Mouse (Mus musculus): Measurements from ENCODE around the gene Slain2. TPM values are rescaled to one million over a fixed set of nuclear protein-coding genes. Genes with fewer than 3 reads are reported as not detected.

Gene Slain2
- polyA plus RNA-seq, 1 experiment, result 19.0 TPM

GRCm38 (mm10) chr5:72974602-72975001 lies 60.5 kb downstream of the Slain2 start, which contains the start of gene Gm10135:
TSS of gene Gm10135 (minus strand) at chr5:72974702.
- Histone ChIP-seq H3K36me3 (ENCODE audit: control insufficient read depth, insufficient read depth) (peaks cover 21% of the 10 kb centered on the region), H3K79me2 (ENCODE audit: control insufficient read depth, insufficient read depth) (no peaks in the 10 kb centered on the region), H3K4me2 (ENCODE audit: low read depth) (no peak within 1 kb of the TSS), H3ac (ENCODE audit: control insufficient read depth, insufficient read length) (no peak within 1 kb of the TSS), H3K4me3 (no peak within 1 kb of the TSS), H3K27me3 (ENCODE audit: control insufficient read depth, insufficient read depth, insufficient read length) (no peaks in the 10 kb centered on the region)
- TF ChIP-seq SRF (IDR thresholded peaks at IDR 0.05; ENCODE audit: control insufficient read depth, insufficient read length, low read depth), result no peak
- TF ChIP-seq POLR2A (IDR thresholded peaks at IDR 0.05; ENCODE audit: insufficient read length, low read depth), result no peak
- no peak for TF ChIP-seq REST (IDR thresholded peaks at IDR 0.05; ENCODE audit: insufficient read depth, insufficient read length)
- TF ChIP-seq E2F4 (IDR thresholded peaks at IDR 0.05; ENCODE audit: insufficient read depth), result no peak
- TF ChIP-seq POLR2AphosphoS2 (IDR thresholded peaks at IDR 0.05; ENCODE audit: insufficient read length, low read depth), result no peak
- TF ChIP-seq MAX (IDR thresholded peaks at IDR 0.05; ENCODE audit: low read depth), result no peak
- no peak for TF ChIP-seq MYOG (IDR thresholded peaks at IDR 0.05; ENCODE audit: control insufficient read depth in 1 of 3, insufficient read depth in 1 of 3, insufficient read length in 2 of 3, low read depth in 2 of 3)
- TF ChIP-seq TCF12 (IDR thresholded peaks at IDR 0.05; ENCODE audit: insufficient read depth, poor library complexity, severe bottlenecking), result no peak
- no peak for TF ChIP-seq CEBPB (IDR thresholded peaks at IDR 0.05; ENCODE audit: insufficient read depth, poor library complexity, severe bottlenecking)
- TF ChIP-seq USF1 (IDR thresholded peaks at IDR 0.05; ENCODE audit: low read depth), result no peak
- no peak for TF ChIP-seq MYOD1 (IDR thresholded peaks at IDR 0.05; ENCODE audit: control insufficient read depth in 1 of 3, insufficient read length in 2 of 3, low read depth in 2 of 3)
- no peak for TF ChIP-seq TCF3 (IDR thresholded peaks at IDR 0.05; ENCODE audit: insufficient read length, low read depth)

GRCm38 (mm10) chr5:72975996-72976395 lies 61.9 kb downstream of the Slain2 start:
- H3K4me3 ChIP-seq, result no peak overlapping the region
- no peaks in the 10 kb centered on the region for H3K27me3 ChIP-seq (ENCODE audit: control insufficient read depth, insufficient read depth, insufficient read length)
- H3ac ChIP-seq (ENCODE audit: control insufficient read depth, insufficient read length), result no peak overlapping the region
- H3K79me2 ChIP-seq (ENCODE audit: control insufficient read depth, insufficient read depth), result no peaks in the 10 kb centered on the region
- TF ChIP-seq REST (IDR thresholded peaks at IDR 0.05; ENCODE audit: insufficient read depth, insufficient read length), result no peak
- no peak for TF ChIP-seq TCF3 (IDR thresholded peaks at IDR 0.05; ENCODE audit: insufficient read length, low read depth)
- no peak for TF ChIP-seq POLR2A (IDR thresholded peaks at IDR 0.05; ENCODE audit: insufficient read length, low read depth)
- no peak for TF ChIP-seq USF1 (IDR thresholded peaks at IDR 0.05; ENCODE audit: low read depth)
- TF ChIP-seq MYOD1 (IDR thresholded peaks at IDR 0.05; ENCODE audit: control insufficient read depth in 1 of 3, insufficient read length in 2 of 3, low read depth in 2 of 3), result no peak
- H3K4me2 ChIP-seq (ENCODE audit: low read depth), result no peak overlapping the region
- H3K36me3 ChIP-seq (ENCODE audit: control insufficient read depth, insufficient read depth), result peaks cover 27% of the 10 kb centered on the region

GRCm38 (mm10) chr5:72976539-72976938 lies 62.4 kb downstream of the Slain2 start:
- Histone ChIP-seq H3K4me2 (ENCODE audit: low read depth) (no peak overlapping the region), H3K79me2 (ENCODE audit: control insufficient read depth, insufficient read depth) (no peaks in the 10 kb centered on the region), H3K36me3 (ENCODE audit: control insufficient read depth, insufficient read depth) (peaks cover 26% of the 10 kb centered on the region), H3K4me3 (no peak overlapping the region), H3ac (ENCODE audit: control insufficient read depth, insufficient read length) (no peak overlapping the region), H3K27me3 (ENCODE audit: control insufficient read depth, insufficient read depth, insufficient read length) (no peaks in the 10 kb centered on the region)
- no peak for TF ChIP-seq POLR2AphosphoS2 (IDR thresholded peaks at IDR 0.05; ENCODE audit: insufficient read length, low read depth)
- TF ChIP-seq MYOG (IDR thresholded peaks at IDR 0.05; ENCODE audit: control insufficient read depth in 1 of 3, insufficient read depth in 1 of 3, insufficient read length in 2 of 3, low read depth in 2 of 3), result no peak
- no peak for TF ChIP-seq CEBPB (IDR thresholded peaks at IDR 0.05; ENCODE audit: insufficient read depth, poor library complexity, severe bottlenecking)
- TF ChIP-seq POLR2A (IDR thresholded peaks at IDR 0.05; ENCODE audit: insufficient read length, low read depth), result no peak
- no peak for TF ChIP-seq TCF12 (IDR thresholded peaks at IDR 0.05; ENCODE audit: insufficient read depth, poor library complexity, severe bottlenecking)
- TF ChIP-seq MAX (IDR thresholded peaks at IDR 0.05; ENCODE audit: low read depth), result no peak
- TF ChIP-seq REST (IDR thresholded peaks at IDR 0.05; ENCODE audit: insufficient read depth, insufficient read length), result no peak
- TF ChIP-seq SRF (IDR thresholded peaks at IDR 0.05; ENCODE audit: control insufficient read depth, insufficient read length, low read depth), result no peak
- no peak for TF ChIP-seq TCF3 (IDR thresholded peaks at IDR 0.05; ENCODE audit: insufficient read length, low read depth)
- no peak for TF ChIP-seq E2F4 (IDR thresholded peaks at IDR 0.05; ENCODE audit: insufficient read depth)
- no peak for TF ChIP-seq USF1 (IDR thresholded peaks at IDR 0.05; ENCODE audit: low read depth)
- no peak for TF ChIP-seq MYOD1 (IDR thresholded peaks at IDR 0.05; ENCODE audit: control insufficient read depth in 1 of 3, insufficient read length in 2 of 3, low read depth in 2 of 3)

- Histone ChIP-seq H3ac (ENCODE audit: control insufficient read depth, insufficient read length) (no peak overlapping the region), H3K4me2 (ENCODE audit: low read depth) (no peak overlapping the region), H3K79me2 (ENCODE audit: control insufficient read depth, insufficient read depth) (no peaks in the 10 kb centered on the region), H3K36me3 (ENCODE audit: control insufficient read depth, insufficient read depth) (peaks cover 11% of the 10 kb centered on the region), H3K27me3 (ENCODE audit: control insufficient read depth, insufficient read depth, insufficient read length) (no peaks in the 10 kb centered on the region), H3K4me3 (no peak overlapping the region)
- no peak for TF ChIP-seq MYOD1 (IDR thresholded peaks at IDR 0.05; ENCODE audit: control insufficient read depth in 1 of 3, insufficient read length in 2 of 3, low read depth in 2 of 3)
- no peak for TF ChIP-seq TCF3 (IDR thresholded peaks at IDR 0.05; ENCODE audit: insufficient read length, low read depth)
- no peak for TF ChIP-seq TCF12 (IDR thresholded peaks at IDR 0.05; ENCODE audit: insufficient read depth, poor library complexity, severe bottlenecking)
Observed at GRCm38 (mm10) chr5:72984091-72984490, 70.0 kb downstream of the Slain2 start.

GRCm38 (mm10) chr5:72987786-72988185 lies 73.7 kb downstream of the Slain2 start:
- no peak overlapping the region for H3ac ChIP-seq (ENCODE audit: control insufficient read depth, insufficient read length)
- H3K79me2 ChIP-seq (ENCODE audit: control insufficient read depth, insufficient read depth), result no peaks in the 10 kb centered on the region
- no peak overlapping the region for H3K4me3 ChIP-seq
- no peak overlapping the region for H3K4me2 ChIP-seq (ENCODE audit: low read depth)
- no peaks in the 10 kb centered on the region for H3K36me3 ChIP-seq (ENCODE audit: control insufficient read depth, insufficient read depth)
- TF ChIP-seq TCF12 (IDR thresholded peaks at IDR 0.05; ENCODE audit: insufficient read depth, poor library complexity, severe bottlenecking) (no peak), REST (IDR thresholded peaks at IDR 0.05; ENCODE audit: insufficient read depth, insufficient read length) (no peak), POLR2A (IDR thresholded peaks at IDR 0.05; ENCODE audit: insufficient read length, low read depth) (no peak), USF1 (IDR thresholded peaks at IDR 0.05; ENCODE audit: low read depth) (no peak), MYOD1 (IDR thresholded peaks at IDR 0.05; ENCODE audit: control insufficient read depth in 1 of 3, insufficient read length in 2 of 3, low read depth in 2 of 3) (no peak), TCF3 (IDR thresholded peaks at IDR 0.05; ENCODE audit: insufficient read length, low read depth) (no peak), POLR2AphosphoS2 (IDR thresholded peaks at IDR 0.05; ENCODE audit: insufficient read length, low read depth) (no peak), CEBPB (IDR thresholded peaks at IDR 0.05; ENCODE audit: insufficient read depth, poor library complexity, severe bottlenecking) (no peak), MYOG (IDR thresholded peaks at IDR 0.05; ENCODE audit: control insufficient read depth in 1 of 3, insufficient read depth in 1 of 3, insufficient read length in 2 of 3, low read depth in 2 of 3) (no peak), E2F4 (IDR thresholded peaks at IDR 0.05; ENCODE audit: insufficient read depth) (no peak), SRF (IDR thresholded peaks at IDR 0.05; ENCODE audit: control insufficient read depth, insufficient read length, low read depth) (no peak)
- no peaks in the 10 kb centered on the region for H3K27me3 ChIP-seq (ENCODE audit: control insufficient read depth, insufficient read depth, insufficient read length)

All from myocyte (in vitro differentiated cells).